Mouse (Mus musculus) lung, adult 2 months (tissue): ENCODE data around the gene Sntg2.

ENCODE experiments used
- CTCF ChIP-seq: fragments of 200-500 bp; IDR thresholded peaks from 2 replicates; pipeline ENCODE4 v1.5.1; 2011; ENCODE audit warnings: mild to moderate bottlenecking, low read length, control low read depth; ENCODE audit not compliant: insufficient read depth
- POLR2A ChIP-seq: fragments of 200-500 bp; IDR thresholded peaks from 2 replicates; pipeline ENCODE4 v1.6.1; 2011; ENCODE audit warnings: low read depth, mild to moderate bottlenecking, control low read depth, low read length, borderline replicate concordance; ENCODE audit errors: extremely low read depth

GRCm38 (mm10) chr12:30347284-30347683 lies 25.9 kb downstream of the Sntg2 start:
- TF ChIP-seq POLR2A (no peak), CTCF (no peak)
